Mouse (Mus musculus): ENCODE results near the gene Ecel1. TPM values are rescaled to one million over a fixed set of nuclear protein-coding genes. Genes with fewer than 3 reads are reported as not detected.

The Ecel1 gene
- total RNA-seq, 2 experiments from 2014 or later = not detected

DNA sequence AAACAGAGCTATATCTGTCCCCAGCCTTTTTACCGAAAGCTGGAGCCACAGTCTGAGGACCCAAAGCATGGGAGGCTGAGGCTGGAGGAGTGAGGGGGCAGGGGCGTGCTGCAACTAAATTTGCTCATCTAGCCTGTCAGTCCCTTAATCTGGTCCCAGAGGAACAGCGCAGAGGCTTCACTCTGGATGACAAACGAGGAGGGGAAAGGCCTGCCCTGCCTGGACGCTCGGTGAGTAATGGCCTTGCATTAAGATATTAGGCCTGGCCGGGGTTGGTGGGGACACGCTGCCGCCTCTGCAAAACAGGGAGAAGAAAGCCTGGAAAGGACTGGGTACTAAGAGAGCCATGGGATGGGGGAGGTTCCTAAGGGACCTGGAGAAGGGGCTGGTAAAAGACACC, 16.0 kb upstream of the Ecel1 start:
- intact Hi-C loops (cut with DNase I) = loop anchor here (5.0 kb wide), 1 partner anchor 120 kb away; no protein-coding TSS in a partner anchor
- no peak for DNase-seq

DNA sequence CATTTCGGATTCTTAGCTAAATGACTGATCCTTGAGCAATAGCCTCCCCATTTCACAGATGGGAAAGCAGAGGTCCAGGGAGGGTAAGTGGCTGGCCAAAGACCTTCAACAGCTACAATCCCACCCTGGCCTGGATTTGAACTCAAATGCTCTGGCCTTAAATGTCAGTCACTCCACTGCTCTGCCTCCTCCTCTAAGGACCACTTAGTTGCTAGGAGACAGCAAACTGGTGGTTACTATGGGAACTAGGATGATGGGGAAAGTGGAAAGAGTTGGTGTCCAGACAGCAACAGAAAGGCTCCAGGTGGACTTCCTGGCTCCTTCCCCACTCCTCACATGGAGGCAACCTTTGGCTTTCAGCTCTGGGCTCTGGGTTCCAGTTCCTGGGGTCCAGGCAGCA, 15.0 kb upstream of the Ecel1 start:
- intact Hi-C loops (cut with DNase I) = loop anchor here (5.0 kb wide), 1 partner anchor 121 kb away; no protein-coding TSS in a partner anchor
- no peak for DNase-seq

DNA sequence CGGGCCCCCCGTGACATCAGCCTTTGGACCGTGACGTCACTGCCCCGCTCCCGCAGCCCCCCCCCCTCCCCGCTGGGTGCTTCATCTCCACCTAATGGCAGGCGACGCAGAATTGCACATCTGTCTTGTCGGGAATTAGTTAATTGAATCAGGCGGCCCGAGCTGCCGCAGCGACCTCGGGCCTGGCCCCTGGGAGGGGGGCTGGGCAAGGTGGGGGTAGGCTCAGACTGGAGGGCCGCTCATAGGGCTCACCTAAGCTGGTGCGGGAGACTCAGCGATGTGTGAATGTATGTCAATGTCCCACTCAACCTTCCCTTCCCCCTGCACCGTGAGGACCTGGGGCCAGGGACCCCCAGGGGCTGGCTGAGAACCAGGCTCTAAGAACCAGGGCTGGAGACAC, 14.1 kb upstream of the Ecel1 start:
- intact Hi-C loops (cut with DNase I) = loop anchor here (5.0 kb wide), 1 partner anchor 122 kb away; no protein-coding TSS in a partner anchor
- no peak for DNase-seq

DNA sequence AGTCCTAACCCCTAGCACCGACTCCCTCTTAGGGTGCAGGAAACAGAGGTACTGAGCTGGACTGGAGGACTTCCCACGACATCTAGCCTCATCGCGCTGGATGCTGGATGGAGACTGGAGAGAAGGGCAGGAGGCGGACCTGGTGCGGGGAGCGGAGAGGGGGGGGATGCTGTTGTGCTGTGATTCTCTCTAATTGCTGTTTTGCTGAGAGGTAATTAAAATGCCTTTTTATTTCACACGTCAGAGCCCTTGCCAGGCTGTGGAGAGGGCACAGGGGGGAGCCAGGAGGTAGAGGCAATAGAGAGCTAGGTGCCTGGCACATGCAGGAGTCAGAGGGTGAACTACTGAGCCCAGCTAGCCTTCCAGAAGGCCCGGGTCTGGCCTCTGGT, 8.5 kb upstream of the Ecel1 start:
- no peak for DNase-seq
- intact Hi-C loops (cut with DNase I) = no loop called here

DNA sequence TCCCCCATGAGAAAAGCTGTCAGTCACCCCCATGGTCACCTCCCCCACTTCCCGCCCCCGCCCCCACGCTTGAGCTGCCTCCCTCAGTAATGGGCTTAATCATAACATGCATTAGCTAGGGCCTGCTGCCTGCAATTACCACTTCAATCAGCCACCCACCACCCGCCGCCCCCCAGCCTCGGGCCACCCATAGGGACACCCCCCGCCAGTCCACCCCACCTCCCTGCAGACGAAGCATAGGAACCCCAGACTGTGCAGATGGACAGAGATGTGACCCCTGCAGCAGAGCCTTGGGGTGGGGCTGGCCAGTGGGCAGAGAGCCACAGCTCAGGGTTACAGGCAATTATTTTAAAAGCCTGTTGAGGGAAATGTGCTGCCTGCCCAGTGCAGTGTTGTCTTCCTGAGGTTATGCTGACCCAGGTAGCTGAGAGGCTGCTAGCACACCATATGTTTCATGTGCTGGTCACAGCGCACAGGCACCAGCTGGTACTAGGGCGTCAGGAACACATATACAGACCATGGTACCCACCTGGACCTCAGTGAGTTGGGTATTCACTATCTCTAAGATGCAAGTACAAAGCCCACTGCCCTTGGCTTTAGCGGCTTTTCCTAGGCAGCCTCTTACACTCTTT, 8.0 kb upstream of the Ecel1 start:
- no peak for DNase-seq
- intact Hi-C loops (cut with DNase I) = no loop called here

DNA sequence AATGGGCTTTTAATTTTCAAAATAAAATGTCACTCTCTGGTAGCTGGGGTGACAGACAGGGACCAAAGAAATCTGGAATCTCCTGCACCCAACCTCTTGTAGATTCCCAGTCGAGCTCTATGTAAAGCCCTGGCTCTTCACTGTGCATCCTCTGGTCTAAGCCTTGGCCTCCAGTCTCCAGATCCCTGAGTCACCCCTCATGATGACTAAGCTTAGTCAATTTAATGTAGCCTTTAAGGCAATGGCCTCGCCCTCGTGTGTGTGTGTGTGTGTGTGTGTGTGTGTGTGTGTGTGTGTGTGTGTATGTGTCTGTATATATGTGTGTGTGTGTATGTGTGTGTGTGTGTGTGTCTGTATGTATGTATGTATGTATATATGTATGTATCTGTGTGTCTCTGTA, 3.1 kb upstream of the Ecel1 start:
- DNase-seq = no peak
- intact Hi-C loops (cut with DNase I) = no loop called here

DNA sequence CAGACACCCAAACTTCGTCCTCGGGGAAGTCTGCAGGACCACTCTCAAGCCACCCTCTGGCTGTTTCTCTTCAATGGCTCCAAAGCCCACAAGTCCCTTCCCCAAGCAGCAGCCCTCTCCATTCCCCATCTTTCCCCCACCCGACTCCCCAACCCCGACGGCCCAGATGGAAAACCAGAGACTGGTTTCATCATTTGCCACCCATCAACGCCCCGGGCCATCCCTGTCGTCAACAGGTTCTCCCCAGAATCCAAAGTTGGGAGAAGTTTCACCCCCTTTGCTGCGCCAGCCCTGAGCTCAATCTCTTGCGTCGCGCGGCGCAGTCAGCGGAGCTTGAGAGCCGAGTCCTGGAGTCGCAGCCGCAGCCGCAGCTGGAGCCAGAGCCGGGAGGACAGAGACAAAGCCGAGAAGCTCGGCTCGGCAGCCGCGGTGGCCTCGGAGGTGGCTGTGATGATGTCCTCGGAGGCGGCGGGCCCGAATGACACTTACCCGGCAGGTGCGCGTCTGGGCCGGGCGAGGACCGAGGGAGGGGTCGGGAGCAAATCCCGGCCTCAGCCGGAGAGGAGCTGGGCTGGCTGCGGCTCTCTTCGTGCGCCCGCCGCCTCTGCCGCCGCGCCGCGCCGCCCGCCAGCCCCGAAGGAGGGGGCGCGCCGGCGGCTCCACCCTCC, 656 bp downstream of the Ecel1 start:
- intact Hi-C loops (cut with DNase I) = no loop called here

DNA sequence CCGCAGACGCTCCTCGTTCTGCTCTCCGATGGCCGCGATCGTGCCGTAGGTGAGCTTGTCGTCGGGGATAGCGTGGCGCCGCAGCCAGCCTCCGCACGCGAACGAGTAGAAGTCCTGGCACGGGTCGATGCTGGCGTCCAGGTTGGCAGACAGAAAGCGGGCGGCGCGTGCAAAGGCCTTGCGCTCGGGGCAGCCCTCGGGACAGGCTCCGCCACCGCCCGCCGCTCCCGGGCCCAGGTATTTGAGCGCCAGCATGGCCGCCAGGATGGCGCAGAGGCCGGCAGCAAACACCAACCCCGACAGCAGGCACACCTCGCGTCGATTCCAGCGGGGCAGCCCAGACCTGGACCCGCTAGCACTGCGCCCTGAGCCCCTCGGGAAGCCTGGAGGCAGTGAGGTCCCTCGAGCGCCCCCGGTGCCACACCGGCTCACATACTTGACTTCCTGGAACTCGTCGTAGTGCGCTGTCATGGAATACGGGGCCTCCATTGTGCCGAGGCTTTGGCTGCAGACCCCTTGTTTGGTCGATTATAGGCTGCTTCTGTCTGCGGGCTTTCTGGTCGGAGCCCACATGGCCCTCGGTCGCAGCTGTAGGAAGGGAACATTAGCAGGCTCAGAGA, 1.7 kb downstream of the Ecel1 start:
- DNase-seq = no peak
- intact Hi-C loops (cut with DNase I) = no loop called here

More for the DNA sequence above, 656 bp downstream of the Ecel1 start:
- no peak for DNase-seq

DNA sequence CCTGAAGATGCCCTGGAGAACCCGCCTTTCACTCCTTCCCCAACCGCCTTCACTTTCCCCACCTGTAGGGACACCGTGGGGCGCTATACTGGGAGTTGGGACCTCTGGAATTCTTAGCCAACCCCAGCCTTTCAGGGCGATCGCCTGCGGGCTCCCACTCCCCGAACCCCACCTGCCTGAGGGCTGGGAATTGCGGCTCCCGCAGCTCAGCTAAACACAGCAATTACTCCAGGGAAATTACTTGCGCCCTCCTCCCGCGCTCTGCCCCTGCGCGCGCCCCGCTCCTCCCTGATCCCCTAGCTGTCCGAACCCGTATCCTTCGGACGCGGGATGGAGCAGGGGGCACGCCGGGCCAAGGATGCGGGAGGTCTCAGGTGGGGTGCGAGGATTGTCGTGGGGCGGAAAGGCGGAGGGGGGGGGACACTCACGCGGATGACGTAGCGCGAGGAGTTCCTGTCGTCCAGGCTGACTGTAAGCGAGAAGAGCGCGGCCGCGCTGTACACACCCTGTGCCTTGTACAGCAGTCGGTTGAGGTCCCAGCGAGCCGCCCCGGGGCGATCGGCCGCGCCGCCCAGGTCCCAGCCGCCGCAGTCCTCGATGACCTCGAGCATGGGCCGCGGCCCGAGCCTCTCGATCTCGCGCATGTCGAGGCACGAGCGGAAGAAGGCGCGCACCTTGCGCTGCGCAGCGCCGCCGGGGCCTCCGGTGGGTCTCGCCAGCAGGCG, 2.4 kb downstream of the Ecel1 start:
- no peak for DNase-seq
- intact Hi-C loops (cut with DNase I) = no loop called here

DNA sequence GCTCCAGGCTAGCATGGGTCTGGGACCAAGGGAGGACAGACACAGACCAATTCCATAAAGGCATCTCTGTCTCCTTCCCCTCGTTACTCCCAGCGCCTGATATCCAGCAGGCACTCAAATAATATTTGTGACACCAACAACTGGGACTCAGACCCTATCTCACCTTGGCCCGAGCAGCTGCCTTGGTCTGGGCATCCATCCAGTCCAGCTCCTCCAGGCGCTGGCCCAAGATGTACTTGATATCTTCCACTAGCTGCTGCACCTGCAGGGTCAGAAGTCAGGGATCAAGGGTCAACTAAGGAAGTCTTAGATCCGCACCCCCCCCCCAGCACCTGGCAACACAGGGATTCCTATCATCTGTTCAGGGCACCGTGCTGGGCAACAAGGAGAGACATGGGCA, 5.0 kb downstream of the Ecel1 start:
- intact Hi-C loops (cut with DNase I) = no loop called here
- DNase-seq = no peak

DNA sequence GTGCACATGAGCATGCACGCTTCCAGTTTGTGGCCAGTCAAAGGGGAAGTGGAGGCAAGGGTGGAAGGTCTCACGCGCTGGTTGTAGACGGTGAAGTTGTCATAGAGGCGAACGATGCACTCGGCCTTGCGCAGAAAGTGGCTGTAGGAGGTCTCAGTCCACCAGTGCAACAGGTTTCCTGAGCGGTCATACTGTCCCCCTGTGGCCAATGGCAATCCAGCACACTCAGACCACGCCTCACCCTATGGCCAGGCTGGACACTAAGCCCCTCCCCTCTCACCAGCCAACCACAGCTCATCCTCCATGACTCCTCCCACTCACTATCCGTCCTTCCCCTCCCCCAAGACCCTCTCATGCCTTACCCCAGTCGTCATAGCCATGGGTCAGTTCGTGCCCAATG, 6.9 kb downstream of the Ecel1 start:
- no peak for DNase-seq
- intact Hi-C loops (cut with DNase I) = no loop called here

DNA sequence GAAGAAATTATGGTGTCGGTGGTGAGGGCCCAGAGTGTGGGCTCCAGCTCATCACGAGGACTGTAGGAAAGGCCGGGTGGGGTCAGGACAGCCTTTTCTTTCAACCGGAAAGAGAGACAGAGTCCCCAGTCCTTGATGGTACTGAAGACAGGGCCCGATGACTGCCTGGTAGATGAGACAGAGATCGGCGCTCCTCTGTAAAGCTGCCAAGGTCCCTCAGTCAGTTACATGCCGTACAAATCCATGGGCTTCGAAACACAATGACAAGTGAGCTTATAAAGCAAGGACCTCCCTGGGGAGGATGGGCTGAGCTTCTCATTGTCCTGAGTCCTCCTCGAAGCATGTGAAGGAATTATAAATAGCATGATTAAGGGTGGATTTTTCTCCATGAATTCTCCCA, 13.2 kb downstream of the Ecel1 start:
- intact Hi-C loops (cut with DNase I) = no loop called here

DNA sequence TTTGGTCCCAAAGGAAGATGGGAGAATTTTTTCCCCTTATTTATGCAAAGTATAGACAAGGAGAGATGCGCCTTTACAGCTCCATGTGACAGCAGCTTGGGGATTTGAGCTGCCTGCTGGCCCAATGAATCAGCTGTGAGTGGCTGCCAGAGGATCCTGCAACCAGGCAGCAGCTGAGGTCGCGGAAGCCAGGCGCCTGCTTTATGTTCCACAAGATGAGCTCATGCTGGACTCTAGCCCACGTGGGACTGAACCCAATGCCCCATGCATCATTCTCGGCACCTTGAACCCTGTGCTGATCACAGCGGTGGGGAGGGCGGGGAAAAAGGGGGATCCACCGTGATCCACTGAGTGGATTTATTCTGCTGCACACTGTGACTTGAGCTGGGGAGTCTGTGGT, 13.9 kb downstream of the Ecel1 start:
- DNase-seq = peak in 1 of 2 experiments; percentile 29
- intact Hi-C loops (cut with DNase I) = no loop called here

More for the DNA sequence above, 13.2 kb downstream of the Ecel1 start:
- DNase-seq = no peak

DNA sequence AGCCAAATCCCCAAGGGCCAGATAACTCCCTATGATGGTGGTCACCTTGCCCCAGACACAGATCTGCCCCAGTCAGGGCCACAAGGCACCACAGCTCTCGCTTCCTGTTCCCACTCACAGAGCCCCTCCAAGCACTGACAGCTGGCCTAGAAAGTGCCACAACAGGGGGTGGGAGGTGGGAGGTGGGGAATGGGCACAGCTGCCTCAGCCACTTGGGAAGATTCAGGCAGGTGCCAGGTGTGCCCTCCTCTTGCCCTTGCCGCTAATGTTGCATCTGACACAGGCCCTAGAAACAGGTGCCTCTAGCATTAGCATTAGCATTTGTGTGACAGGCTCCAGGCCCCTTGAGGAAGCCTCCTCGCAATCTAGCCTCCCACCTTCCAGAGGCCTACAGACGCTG, 14.8 kb downstream of the Ecel1 start:
- intact Hi-C loops (cut with DNase I) = no loop called here
- no peak for DNase-seq

DNA sequence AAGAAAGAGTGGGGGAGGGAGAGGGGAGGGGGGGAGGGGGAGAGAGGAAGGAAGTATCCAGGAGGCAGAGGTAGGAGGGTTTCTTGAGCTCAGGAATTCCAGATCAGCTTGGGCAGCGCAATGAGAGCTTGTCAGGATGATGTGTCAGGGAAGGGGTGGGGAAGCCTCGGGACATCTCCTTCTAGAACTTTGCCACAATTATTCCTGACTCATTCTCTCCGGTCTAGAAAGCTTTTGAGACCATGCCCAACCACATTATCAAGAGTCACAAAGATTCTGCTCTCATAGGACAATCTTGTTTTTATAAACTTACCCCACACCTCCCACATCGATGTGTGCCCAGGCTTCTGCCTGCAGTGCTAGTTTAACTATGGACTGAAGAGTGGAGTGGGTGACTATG, 24.5 kb downstream of the Ecel1 start:
- intact Hi-C loops (cut with DNase I) = no loop called here

DNA sequence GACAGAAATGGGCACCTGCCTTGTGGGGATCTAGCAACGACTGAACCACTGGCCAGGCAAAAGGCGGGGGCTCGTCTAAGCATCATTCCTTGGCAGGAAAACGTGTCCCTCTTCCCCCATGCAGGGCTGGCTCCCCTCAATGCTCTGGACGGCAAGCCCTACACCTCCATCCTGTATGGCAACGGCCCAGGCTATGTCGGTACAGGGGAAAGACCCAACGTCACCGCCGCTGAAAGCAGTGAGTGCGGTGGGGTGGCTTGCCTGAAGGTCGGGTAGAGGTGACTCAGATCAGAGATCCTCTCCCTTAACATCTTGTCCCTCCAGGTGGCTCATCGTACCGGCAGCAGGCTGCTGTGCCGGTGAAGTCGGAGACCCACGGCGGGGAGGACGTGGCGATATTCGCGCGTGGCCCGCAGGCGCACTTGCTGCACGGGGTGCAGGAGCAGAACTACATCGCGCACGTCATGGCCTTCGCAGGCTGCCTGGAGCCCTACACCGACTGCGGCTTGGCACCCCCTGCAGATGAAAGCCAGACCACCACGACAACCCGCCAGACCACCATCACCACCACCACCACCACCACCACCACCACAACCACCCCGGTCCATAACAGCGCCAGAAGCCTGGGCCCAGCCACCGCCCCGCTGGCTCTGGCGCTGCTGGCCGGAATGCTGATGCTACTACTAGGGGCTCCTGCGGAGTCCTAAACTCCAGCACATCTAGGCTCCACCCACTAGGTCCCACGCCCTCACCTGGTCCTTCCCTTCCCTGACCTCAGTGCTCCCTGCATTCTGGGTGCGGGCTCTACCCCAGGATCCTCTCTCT, 28.9 kb downstream of the Ecel1 start:
- no peak for DNase-seq

More for the DNA sequence above, 24.5 kb downstream of the Ecel1 start:
- no peak for DNase-seq

DNA sequence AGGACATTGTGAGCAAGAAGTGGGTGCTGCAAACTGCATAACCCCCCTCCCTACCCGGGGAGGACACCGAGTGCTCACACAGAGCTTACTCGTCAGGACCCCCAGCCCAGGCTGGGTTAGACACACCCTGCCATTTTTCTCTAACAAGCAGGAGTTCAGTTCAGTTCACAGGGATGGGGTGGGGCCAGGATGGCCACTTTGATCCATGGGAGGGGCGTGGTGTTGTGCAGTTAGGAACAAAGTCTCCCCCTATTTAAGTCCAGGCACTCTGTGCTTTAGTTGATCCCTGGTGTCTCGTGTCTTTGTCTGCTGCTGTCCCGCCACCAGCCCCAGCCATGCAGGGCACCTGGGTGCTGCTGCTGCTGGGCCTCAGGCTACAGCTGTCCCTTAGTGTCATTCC, 31.6 kb downstream of the Ecel1 start, which contains the start of gene Akp3:
Akp3 (plus strand) TSS at position 301 of the 400 bp plus-strand sequence.
- intact Hi-C loops (cut with DNase I) = no loop called here
- no peak for DNase-seq

More for the DNA sequence above, 28.9 kb downstream of the Ecel1 start:
- intact Hi-C loops (cut with DNase I) = no loop called here

DNA sequence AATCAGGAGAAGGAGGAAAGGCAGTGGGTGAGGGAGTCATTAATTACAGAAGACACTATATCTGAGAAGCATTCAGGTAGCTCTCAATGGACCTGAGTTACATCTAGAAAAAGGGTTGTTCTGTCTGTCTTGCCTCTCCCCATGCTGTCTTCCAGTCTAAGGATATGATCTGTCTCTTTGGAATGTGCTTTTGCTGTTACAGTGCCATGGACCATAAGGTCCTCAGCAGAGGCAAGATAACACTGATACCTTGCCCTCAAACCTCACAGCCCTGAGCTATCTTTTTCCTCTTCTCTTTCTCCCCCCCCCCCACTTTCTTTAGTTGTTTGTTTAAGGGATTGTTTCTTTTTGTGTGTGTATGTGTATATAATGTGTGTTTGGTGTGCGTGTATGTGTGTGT, 41.5 kb downstream of the Ecel1 start:
- intact Hi-C loops (cut with DNase I) = no loop called here
- DNase-seq = no peak

DNA sequence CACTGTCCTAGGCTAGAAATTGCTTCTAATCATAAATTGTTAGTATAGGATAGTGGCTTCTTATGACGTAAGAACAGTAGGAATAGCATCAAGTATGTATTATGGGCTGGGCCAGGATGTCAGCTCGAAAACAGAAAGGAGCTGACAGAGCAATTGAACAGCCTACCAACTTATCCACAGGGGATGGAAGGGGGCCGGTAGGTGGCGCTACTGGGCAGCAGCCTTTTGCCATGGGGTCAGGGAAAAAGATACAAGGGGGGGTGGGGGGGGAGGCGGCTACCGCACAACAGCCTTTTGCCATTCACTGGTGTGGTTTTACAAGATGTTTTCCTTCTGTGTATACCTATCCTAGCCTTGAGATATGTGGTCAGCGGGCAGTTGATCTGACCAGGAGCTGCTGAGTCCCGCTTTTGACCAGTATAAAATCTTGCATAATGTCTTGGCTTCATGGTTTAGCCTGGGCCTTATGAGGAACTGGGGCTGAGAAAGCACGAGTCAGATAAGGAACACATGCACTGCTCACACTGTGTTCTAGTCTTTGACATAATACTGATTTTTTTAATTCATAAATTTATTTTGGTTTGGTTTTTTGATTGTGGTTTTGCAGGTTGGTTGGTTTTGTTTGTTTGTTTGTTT, 44.5 kb downstream of the Ecel1 start:
- peak; percentile 18 to 44 for DNase-seq
- intact Hi-C loops (cut with DNase I) = no loop called here

DNA sequence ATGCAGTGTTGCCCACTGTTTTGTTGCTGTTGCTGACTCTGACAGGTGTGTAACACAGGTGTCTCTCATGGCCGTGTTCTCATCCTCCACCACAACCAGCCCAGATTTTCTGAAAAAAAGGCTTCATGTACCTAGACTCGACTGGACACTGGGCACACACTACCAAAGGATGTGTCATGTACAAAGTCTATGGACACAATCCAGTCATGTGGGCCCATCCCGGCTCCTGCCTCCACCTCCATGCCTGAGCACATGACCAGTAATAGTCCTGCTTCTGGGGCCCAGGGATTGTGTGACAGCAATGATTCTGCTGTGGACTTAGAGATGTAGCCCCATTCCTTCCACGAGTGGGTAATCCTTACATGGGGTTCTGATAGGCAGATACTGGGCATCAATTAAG, 47.8 kb downstream of the Ecel1 start:
- intact Hi-C loops (cut with DNase I) = no loop called here
- no peak for DNase-seq

All from heart, postnatal 14 days (tissue).